Mouse (Mus musculus) gastrocnemius, postnatal 10 days (tissue): ENCODE measurements around the gene Col27a1. TPM values are rescaled to one million over a fixed set of nuclear protein-coding genes. Genes with fewer than 3 reads are reported as not detected.

Source experiments
- DNase-seq: peaks from one replicate; pipeline ENCODE4 v3.0.0; 2021; ENCODE audit warnings: mixed read lengths
- total RNA-seq, 2 experiments: library from RNA; stranded (reverse); gene quantifications; 2 replicates each; pipeline ENCODE4 v1.2.3; 2021

Col27a1 gene
- total RNA-seq, 2 experiments from 2014 or later: 3.8 to 6.6 TPM

DNA sequence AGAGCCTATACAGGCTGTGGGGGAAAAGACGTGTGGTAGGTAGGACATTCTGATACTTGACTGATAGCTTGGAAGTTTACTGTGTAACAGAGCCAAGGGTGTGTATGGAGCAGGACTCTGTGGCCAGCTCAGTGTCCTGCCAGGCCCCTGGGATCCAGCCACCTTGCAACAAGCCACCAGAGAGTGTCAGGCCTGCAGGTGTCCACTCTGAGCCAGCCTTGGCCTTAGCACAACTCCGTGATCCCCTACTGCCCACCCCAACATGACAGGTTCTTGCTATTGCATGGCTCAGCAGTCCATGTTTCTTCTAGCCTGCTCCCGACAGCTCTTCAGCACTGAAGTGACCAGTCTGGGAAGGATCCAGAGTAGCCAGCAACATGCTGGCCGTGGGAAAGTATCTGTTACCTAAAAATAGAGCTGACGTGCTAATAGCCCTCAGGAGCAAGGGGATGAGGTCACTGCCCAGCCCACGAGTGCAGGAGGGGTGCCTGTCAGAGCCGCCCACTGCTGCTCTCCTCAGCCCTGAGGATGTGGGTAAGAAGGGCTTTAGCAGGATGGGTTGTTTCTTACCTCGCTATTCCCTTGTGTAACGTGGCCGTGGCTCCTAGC, 96.5 kb downstream of the Col27a1 start:
- DNase-seq: no peak

- no peak for DNase-seq
Measured at GRCm38 (mm10) chr4:63311426-63311825, 97.6 kb downstream of the Col27a1 start.

GRCm38 (mm10) chr4:63314063-63314462, 100.3 kb downstream of the Col27a1 start:
- no peak for DNase-seq

- DNase-seq: peak; percentile 54
Measured at GRCm38 (mm10) chr4:63316076-63316746, 102.4 kb downstream of the Col27a1 start.

DNA sequence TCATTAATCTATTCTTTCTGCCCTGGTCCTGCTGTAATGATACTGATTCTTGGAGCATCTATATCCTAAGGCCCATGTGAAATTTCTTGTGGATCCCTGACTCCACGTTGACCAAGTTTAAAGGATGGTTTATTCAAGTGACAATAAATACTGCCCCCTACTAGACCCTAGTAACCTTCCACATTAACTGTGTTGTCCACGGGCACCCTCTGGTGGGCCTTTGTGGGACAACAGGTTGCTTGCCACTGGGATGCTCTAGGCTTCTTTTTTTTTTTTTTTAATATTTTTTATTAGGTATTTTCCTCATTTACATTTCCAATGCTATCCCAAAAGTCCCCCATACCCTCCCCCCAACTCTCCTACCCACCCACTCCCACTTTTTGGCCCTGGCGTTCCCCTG, 105.8 kb downstream of the Col27a1 start:
- DNase-seq: peak; percentile 82

DNA sequence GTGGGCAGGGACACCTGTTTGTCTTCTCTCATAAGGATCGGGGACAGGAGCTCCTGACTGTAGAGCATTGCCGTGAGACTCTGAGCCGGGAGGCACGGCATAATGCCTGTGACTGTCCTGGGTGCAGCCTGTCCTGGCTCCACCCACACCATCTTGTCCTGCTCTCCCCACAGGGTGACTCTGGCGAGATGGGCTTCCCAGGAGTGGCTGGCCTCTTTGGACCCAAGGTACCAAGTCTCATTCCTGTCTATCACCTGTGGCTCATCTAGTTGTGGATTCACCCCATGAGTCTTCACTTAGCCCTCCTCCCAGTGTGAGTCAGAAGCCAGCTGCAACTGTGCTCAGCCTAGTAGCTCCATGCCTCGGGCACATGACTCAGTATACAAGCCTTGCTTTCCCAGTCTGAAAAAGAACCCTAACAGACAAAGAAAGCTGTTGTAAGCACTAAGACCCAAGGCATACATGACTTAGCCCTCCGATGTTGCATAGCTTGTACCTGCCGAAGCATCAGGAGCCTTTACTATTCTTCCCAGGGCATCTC, 109.5 kb downstream of the Col27a1 start:
- no peak for DNase-seq

DNA sequence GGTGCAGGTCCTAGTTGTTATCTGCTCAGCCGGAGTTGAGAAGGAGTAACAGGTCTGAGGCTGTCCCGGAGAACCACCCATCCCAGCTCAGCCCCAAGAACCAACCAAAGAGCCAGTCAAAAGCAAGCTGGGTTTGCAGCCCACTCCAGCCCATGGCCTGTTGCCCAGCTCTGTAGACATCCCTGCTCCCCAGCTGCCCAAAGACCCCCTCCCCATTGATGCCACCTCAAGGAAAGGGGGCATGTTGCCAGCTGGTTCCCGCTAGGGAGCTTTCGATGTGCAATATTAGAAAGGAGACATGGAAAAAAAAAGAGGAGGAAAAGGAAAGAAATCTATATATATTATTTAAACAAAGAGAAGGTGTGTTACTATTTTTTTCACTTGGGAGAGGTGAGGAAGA, 119.6 kb downstream of the Col27a1 start:
- no peak for DNase-seq

- no peak for DNase-seq
Measured at GRCm38 (mm10) chr4:63338414-63339076, 124.7 kb downstream of the Col27a1 start.

DNA sequence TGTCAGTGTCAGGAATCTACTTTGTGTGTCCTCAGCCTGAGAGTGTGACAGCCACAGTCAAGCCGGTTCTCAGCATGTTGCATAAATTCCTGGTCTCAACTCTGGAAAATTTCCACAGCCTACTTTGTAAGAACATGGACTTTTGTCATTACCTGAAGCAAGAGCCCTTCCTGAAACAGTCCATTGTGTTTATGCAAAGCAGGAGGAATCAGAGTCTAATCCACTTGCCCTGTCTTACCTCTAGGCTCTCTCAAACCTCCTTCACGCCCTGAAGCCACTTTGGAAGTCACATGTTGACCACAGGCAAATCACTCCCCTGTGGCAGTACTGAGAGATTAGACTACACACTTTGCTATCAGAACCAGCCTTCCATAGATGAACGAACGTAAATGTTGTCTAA, 128.7 kb downstream of the Col27a1 start:
- DNase-seq: no peak

DNA sequence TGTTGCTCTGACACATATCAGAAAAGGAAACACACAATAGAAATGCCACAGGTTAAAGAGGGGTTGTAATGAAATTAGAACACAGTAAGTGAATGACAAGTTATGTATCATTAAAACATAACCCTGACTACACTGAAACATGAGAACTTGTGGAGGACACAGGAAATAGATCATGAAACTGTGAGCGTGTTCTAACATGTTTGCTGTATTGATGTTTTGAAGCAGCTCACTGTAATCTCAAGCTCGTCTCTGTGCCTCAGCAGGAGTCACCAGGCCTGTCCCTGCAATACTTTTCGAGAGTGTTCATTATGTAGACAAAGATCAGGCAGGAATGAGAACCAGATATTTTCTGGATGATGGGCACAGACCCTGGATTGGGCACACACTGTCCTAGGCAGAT, 129.8 kb downstream of the Col27a1 start:
- DNase-seq: no peak

- no peak for DNase-seq
Measured at GRCm38 (mm10) chr4:63344295-63344694, 130.5 kb downstream of the Col27a1 start, which contains the start of gene Orm1. Orm1 (plus strand) TSS chr4:63344560.

- DNase-seq: no peak
Measured at GRCm38 (mm10) chr4:63345261-63345660, 131.5 kb downstream of the Col27a1 start.

DNA sequence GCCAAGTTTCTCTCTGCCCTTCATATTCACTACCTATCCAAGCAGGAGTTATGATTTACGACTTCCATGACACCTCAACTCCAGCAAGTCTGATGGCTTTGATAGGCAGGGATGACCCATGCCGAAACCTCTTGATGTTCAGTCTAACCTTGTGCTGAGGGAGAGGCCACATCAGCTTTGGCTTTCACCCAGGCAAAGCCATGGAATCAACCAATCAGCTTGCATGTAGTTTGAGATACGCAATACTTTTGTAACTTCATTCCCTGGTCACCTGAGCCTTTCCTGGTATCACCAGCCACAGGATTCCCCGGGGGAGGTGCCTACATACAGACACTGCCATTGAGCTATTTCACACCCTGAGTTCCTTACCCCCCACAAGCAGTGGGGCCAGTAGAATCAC, 132.9 kb downstream of the Col27a1 start:
- DNase-seq: no peak

DNA sequence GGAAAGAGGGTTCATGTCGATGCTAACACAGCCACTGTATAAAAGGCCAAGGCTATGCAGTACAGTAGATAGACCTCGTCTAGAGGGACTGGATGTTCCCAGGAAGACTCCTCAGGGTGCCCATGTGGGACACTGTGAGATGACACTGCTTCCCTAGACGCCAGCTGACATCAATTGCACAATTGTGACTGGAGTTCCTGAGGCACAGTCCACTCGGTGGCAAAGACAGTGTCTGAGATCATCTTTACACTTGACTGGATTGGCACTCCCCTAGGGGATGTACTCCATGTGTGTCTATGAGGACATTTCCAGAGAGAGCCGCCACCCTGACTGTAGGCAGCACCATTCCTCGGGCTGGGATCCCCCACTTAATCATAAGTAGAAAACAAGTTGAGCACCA, 134.7 kb downstream of the Col27a1 start:
- DNase-seq: no peak

DNA sequence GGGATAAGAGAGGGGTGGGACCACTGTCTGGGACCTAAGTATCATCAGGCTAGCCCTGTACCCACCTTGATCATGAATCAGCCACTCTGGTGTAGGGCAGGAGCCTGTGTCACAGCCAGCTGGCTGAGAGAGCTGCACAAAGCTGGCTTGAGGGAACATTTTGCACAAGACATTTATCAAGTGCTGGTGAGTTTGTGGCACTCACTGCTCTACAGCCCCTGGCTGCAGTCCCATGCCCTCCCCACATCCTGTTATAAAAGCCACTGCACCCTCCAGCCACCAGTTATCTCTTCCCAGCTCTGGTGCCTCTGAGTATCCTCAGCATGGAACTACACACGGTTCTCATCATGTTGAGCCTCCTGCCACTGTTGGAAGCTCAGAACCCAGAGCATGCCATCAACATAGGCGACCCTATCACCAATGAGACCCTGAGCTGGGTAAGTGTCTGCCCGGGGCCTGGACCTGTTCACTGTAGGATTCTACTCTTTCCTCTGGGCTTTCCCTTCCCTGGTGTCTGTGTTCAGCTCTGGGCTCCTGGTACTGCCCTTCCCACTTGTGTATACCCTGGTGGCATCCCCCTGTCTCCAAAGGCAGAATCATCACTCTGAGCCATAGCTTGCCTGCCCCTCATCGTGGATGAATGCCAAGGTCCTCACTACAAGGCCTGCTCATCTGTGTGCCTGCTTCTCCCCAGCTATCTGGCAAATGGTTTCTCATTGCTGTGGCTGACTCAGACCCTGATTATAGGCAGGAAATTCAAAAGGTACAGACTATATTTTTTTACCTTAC, 142.3 kb downstream of the Col27a1 start, which contains the start of gene Orm3:
TSS of gene Orm3 (plus strand) at position 286 of the 789 bp plus-strand sequence.
- no peak for DNase-seq

- no peak for DNase-seq
Measured at GRCm38 (mm10) chr4:63356981-63357570, 143.3 kb downstream of the Col27a1 start.

- no peak for DNase-seq
Measured at GRCm38 (mm10) chr4:63359861-63360260, 146.1 kb downstream of the Col27a1 start.

GRCm38 (mm10) chr4:63362150-63362549, 148.3 kb downstream of the Col27a1 start, which contains the start of gene Orm2:
Orm2 (plus strand) TSS chr4:63362449.
- no peak for DNase-seq

- DNase-seq: peak; percentile 96
Measured at GRCm38 (mm10) chr4:63368577-63368976, 154.8 kb downstream of the Col27a1 start.

- DNase-seq: no peak
Measured at GRCm38 (mm10) chr4:63370897-63371296, 157.1 kb downstream of the Col27a1 start.

DNA sequence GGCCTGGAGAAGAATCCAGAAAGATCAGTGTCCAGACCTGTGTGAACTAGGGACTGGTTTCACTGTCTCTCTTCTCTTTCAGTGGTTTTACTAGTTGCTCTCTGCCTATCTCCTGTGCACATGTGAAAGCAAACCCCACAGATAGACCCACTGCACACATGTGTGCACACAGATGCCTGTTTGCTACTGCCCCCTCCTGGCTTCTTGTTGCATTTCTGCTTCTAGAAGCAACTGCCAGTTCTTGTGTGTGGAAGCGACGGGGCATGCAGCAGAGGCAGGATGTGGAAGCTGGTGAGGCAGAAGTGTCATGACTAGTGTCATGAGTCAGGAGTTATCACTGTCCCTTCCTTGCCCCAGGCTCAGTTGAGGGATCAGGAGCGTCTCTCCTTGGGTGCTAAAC, 158.1 kb downstream of the Col27a1 start:
- peak; percentile 37 for DNase-seq

DNA sequence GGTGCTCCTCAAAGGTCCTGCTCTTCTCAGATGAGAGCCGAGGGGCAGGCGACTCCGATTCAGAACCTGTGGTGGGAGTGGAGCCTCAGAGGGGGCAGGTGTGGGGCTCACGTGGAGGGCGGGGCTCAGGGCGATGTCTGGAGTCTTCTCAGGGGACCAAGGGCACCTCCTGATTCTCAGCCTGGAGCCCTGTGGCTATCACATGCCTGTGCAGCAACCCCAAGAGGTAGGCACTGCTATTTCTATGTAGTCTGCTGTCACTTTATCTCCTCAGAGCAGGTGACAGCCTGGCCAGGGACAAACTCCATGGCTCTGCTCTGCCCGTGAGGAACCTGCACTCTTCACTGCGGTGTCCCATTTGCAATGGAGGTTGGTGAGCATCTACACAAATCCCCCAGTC, 159.6 kb downstream of the Col27a1 start:
- DNase-seq: no peak
